Mouse (Mus musculus): ENCODE data around the gene Angpt4.

DNA sequence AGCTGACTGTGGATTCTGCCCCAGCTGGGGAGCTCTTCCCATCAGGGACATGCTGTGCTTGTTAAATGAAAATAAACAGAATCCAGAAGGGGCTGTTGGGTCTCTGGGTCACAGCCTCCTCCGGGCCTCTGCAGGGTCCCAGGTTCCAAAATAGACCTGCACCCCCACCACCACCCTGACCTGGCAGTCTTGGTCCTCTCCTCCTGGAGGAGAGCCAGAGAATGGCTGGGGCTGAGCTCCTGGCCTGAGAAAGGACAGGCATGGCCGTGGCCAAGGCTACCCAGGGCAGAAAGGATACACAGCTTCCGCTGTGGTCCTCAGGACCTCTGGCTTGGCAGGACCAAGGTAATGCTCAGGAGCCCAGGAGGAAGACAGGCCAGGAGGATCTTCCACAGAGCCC lies 6.4 kb upstream of the Angpt4 start:
- TF ChIP-seq POLR2A (IDR thresholded peaks at IDR 0.05; ENCODE audit: control insufficient read depth, extremely low read depth, insufficient read depth, low read length, poor library complexity) = no peak
- TF ChIP-seq CTCF (IDR thresholded peaks at IDR 0.05; ENCODE audit: borderline replicate concordance, control insufficient read depth, extremely low read depth, insufficient read depth, low read length, poor library complexity) = no peak

Measured in thymus, adult 2 months (tissue).